Mouse (Mus musculus) hindbrain, embryonic 14.5 days (tissue): ENCODE results near the gene Olfr12. TPM values are rescaled to one million over a fixed set of nuclear protein-coding genes. Genes with fewer than 3 reads are reported as not detected.
A peak's percentile ranks its signal among the peaks of the same experiment; 100 is the strongest.

Source experiments
- ATAC-seq: fragments of 200-750 bp; cut with Nextera tagmentation; 2 replicates; pipeline ENCODE4 v1.8.0; 2017; ENCODE audit warnings: moderate number of reproducible peaks, mild to moderate bottlenecking, moderate TSS enrichment, moderate library complexity; ENCODE audit not compliant: low FRiP score
- DNase-seq: peaks from one replicate; pipeline ENCODE4 v3.0.0-alpha.2; 2015; ENCODE audit warnings: low spot score
- H3K27ac ChIP-seq: fragments of 300-500 bp; sonication (generic); 2 replicates; pipeline ENCODE4 v1.5.1; 2014; ENCODE audit warnings: mild to moderate bottlenecking, moderate library complexity
- H3K27me3 ChIP-seq: fragments of 300-500 bp; sonication (generic); 2 replicates; pipeline ENCODE4 v1.6.1; 2014; ENCODE audit warnings: mild to moderate bottlenecking, low read length, mixed read lengths; ENCODE audit not compliant: control insufficient read depth, insufficient read depth
- H3K36me3 ChIP-seq: fragments of 300-500 bp; sonication (generic); replicated peaks from 2 replicates; pipeline ENCODE4 v1.6.1; 2014; ENCODE audit not compliant: control insufficient read depth, insufficient read depth
- H3K4me1 ChIP-seq: fragments of 300-500 bp; sonication (generic); replicated peaks from 2 replicates; pipeline ENCODE4 v1.6.1; 2014; ENCODE audit warnings: antibody characterized with exemption, low read length, mixed read lengths; ENCODE audit not compliant: control insufficient read depth, insufficient read depth
- H3K4me2 ChIP-seq: fragments of 300-500 bp; sonication (generic); replicated peaks from 2 replicates; pipeline ENCODE4 v1.6.1; 2014; ENCODE audit warnings: mild to moderate bottlenecking, moderate library complexity
- H3K4me3 ChIP-seq: fragments of 300-500 bp; sonication (generic); replicated peaks from 2 replicates; pipeline ENCODE4 v1.5.1; 2014; ENCODE audit warnings: mild to moderate bottlenecking, low read length
- H3K9ac ChIP-seq: fragments of 300-500 bp; sonication (generic); 2 replicates; pipeline ENCODE4 v1.6.1; 2014
- H3K9me3 ChIP-seq: fragments of 300-500 bp; sonication (generic); 2 replicates; pipeline ENCODE4 v1.6.1; 2016; ENCODE audit warnings: low read length; ENCODE audit not compliant: control insufficient read depth
- WGBS: fragments of 180-500 bp; shearing (Covaris S2); extraction: QIAGEN DNeasy Blood & Tissue Kit; methylation state at CpG from one replicate; pipeline ENCODE4 v1.1.7; 2014; 5-methylcytosine and 5-hydroxymethylcytosine counted together
- polyA plus RNA-seq: library from polyadenylated mRNA; unstranded; fragments of >200 nt; fragmentation: Nextera tagmentation; extraction: Ambion mirVana; gene quantifications from 2 replicates; pipeline ENCODE4 v1.2.1, GENCODE M21; 2014

The Olfr12 gene
- polyA plus RNA-seq, 1 experiment from 2014 or later, result not detected

GRCm38 (mm10) chr1:92636676-92637075, 19.1 kb downstream of the Olfr12 start:
- Histone ChIP-seq H3K36me3 (peaks cover 40% of the 10 kb centered on the region), H3K4me2 (no peak overlapping the region), H3K4me1 (peaks cover 14% of the 10 kb centered on the region), H3K4me3 (no peak overlapping the region), H3K9me3 (no peaks in the 10 kb centered on the region), H3K9ac (no peak overlapping the region), H3K27me3 (no peaks in the 10 kb centered on the region), H3K27ac (no peak overlapping the region)
- no peak for ATAC-seq
- 94% methylated on average over 11 of the region's 11 CpGs for WGBS
- DNase-seq, result no peak

GRCm38 (mm10) chr1:92637501-92638172, 20.0 kb downstream of the Olfr12 start:
- H3K4me1 ChIP-seq, result peaks cover 20% of the 10 kb centered on the region
- ATAC-seq (no peak), DNase-seq (no peak)
- 91% methylated on average over 15 of the region's 15 CpGs for WGBS
- no peak overlapping the region for H3K4me3 ChIP-seq
- no peaks in the 10 kb centered on the region for H3K9me3 ChIP-seq
- no peak overlapping the region for H3K27ac ChIP-seq
- H3K27me3 ChIP-seq, result no peaks in the 10 kb centered on the region
- no peak overlapping the region for H3K9ac ChIP-seq
- peaks cover 40% of the 10 kb centered on the region for H3K36me3 ChIP-seq
- no peak overlapping the region for H3K4me2 ChIP-seq

- Histone ChIP-seq H3K27ac (no peak overlapping the region), H3K36me3 (peaks cover 40% of the 10 kb centered on the region), H3K9ac (no peak overlapping the region), H3K9me3 (no peaks in the 10 kb centered on the region), H3K4me2 (no peak overlapping the region), H3K4me3 (no peak overlapping the region), H3K27me3 (no peaks in the 10 kb centered on the region), H3K4me1 (peaks cover 20% of the 10 kb centered on the region)
- 93% methylated on average over 3 of the region's 3 CpGs for WGBS
- no peak for ATAC-seq
- no peak for DNase-seq
Measured at GRCm38 (mm10) chr1:92638181-92638580, 20.6 kb downstream of the Olfr12 start.

GRCm38 (mm10) chr1:92638736-92639135, 21.1 kb downstream of the Olfr12 start:
- DNase-seq (no peak), ATAC-seq (no peak)
- Histone ChIP-seq H3K27me3 (no peaks in the 10 kb centered on the region), H3K36me3 (peaks cover 40% of the 10 kb centered on the region), H3K27ac (no peak overlapping the region), H3K4me3 (no peak overlapping the region), H3K9ac (no peak overlapping the region), H3K4me1 (peaks cover 20% of the 10 kb centered on the region), H3K9me3 (no peaks in the 10 kb centered on the region), H3K4me2 (no peak overlapping the region)
- WGBS, result 96% methylated on average over 4 of the region's 4 CpGs

GRCm38 (mm10) chr1:92640393-92640792, 22.8 kb downstream of the Olfr12 start:
- H3K4me1 ChIP-seq, result peaks cover 17% of the 10 kb centered on the region
- peak overlapping the region; percentile 96 for H3K4me2 ChIP-seq
- no peak for ATAC-seq
- DNase-seq, result no peak
- H3K27me3 ChIP-seq, result no peaks in the 10 kb centered on the region
- WGBS, result 92% methylated on average over 6 of the region's 6 CpGs
- H3K4me3 ChIP-seq, result peak overlapping the region; percentile 85; the same call in 1 of the 2 replicates
- no peaks in the 10 kb centered on the region for H3K9me3 ChIP-seq
- H3K27ac ChIP-seq, result no peak overlapping the region
- peaks cover 40% of the 10 kb centered on the region for H3K36me3 ChIP-seq
- H3K9ac ChIP-seq, result peak overlapping the region; percentile 91; the same call in 1 of the 2 replicates

- no peaks in the 10 kb centered on the region for H3K27me3 ChIP-seq
- peak within 1 kb of the TSS; percentile 85 for H3K4me3 ChIP-seq
- 1% methylated on average over 50 of the region's 50 CpGs for WGBS
- peak within 1 kb of the TSS; percentile 79 for H3K27ac ChIP-seq
- H3K9me3 ChIP-seq, result no peaks in the 10 kb centered on the region
- ATAC-seq (peak; percentile 92), DNase-seq (peak; percentile 93)
- peak within 1 kb of the TSS; percentile 96 for H3K4me2 ChIP-seq
- peak within 1 kb of the TSS; percentile 91 for H3K9ac ChIP-seq
- H3K4me1 ChIP-seq, result peaks cover 17% of the 10 kb centered on the region
- H3K36me3 ChIP-seq, result peaks cover 28% of the 10 kb centered on the region
Measured at GRCm38 (mm10) chr1:92641514-92642272, 24.1 kb downstream of the Olfr12 start, which contains the start of gene Cops9. Gene Cops9, minus strand, starts transcription at chr1:92641985.

GRCm38 (mm10) chr1:92643691-92644090, 26.1 kb downstream of the Olfr12 start:
- Histone ChIP-seq H3K27me3 (no peaks in the 10 kb centered on the region), H3K4me3 (no peak overlapping the region), H3K36me3 (peaks cover 9% of the 10 kb centered on the region; the same call in 1 of the 2 replicates), H3K9me3 (no peaks in the 10 kb centered on the region), H3K4me2 (no peak overlapping the region), H3K9ac (no peak overlapping the region), H3K4me1 (peaks cover 17% of the 10 kb centered on the region), H3K27ac (no peak overlapping the region)
- 66% methylated on average over 4 of the region's 4 CpGs for WGBS
- ATAC-seq (no peak), DNase-seq (no peak)

GRCm38 (mm10) chr1:92644916-92645315, 27.3 kb downstream of the Olfr12 start:
- no peak for DNase-seq
- Histone ChIP-seq H3K9ac (no peak overlapping the region), H3K4me2 (no peak overlapping the region), H3K36me3 (no peaks in the 10 kb centered on the region), H3K4me3 (no peak overlapping the region), H3K4me1 (peaks cover 17% of the 10 kb centered on the region), H3K27ac (no peak overlapping the region), H3K9me3 (no peaks in the 10 kb centered on the region), H3K27me3 (no peaks in the 10 kb centered on the region)
- no peak for ATAC-seq
- 89% methylated on average over 5 of the region's 5 CpGs for WGBS

GRCm38 (mm10) chr1:92646111-92646510, 28.5 kb downstream of the Olfr12 start:
- peaks cover 7% of the 10 kb centered on the region for H3K4me1 ChIP-seq
- no peaks in the 10 kb centered on the region for H3K36me3 ChIP-seq
- no peak for DNase-seq
- H3K27me3 ChIP-seq, result no peaks in the 10 kb centered on the region
- 52% methylated on average over 2 of the region's 2 CpGs for WGBS
- H3K4me3 ChIP-seq, result no peak overlapping the region
- no peaks in the 10 kb centered on the region for H3K9me3 ChIP-seq
- ATAC-seq, result no peak
- no peak overlapping the region for H3K9ac ChIP-seq
- H3K27ac ChIP-seq, result no peak overlapping the region
- no peak overlapping the region for H3K4me2 ChIP-seq
